Comparison of ENCODE assay signal across 9 mouse cellular contexts in genomic region chr16:37808866-37809622, GRCm38 (mm10). TPM values are rescaled to one million over a fixed set of nuclear protein-coding genes. Genes with fewer than 3 reads are reported as not detected.
DNase-seq lines count a peak whose midpoint lies in the region; ATAC-seq and TF ChIP-seq lines count a peak whose summit lies in the region.
"Had no signal": no experiment of that assay in that cellular context is flagged by ENCODE, and none has a peak within 500 bp of the region (broad histone marks: within the 10 kb centered on the region; RNA-seq: fewer than 3 reads in every experiment).

No protein-coding gene starts in this region.

- 0 out of 2 replicates have a peak, but pooled peaks have one; percentile 2 for ATAC-seq in kidney, postnatal 0 days (replicated peaks; ENCODE audit: low FRiP score, low read depth)

- H3K4me3 ChIP-seq in gastrocnemius, adult 2 months: peak overlapping the region; percentile 11
- no peak overlapping the region for H3K4me3 ChIP-seq in heart, adult 2 months
- no peak overlapping the region for H3K4me3 ChIP-seq in kidney, postnatal 0 days (replicated peaks; ENCODE audit: low read depth, low read length)
- no peak overlapping the region for H3K4me3 ChIP-seq in myocyte
- H3K4me3 ChIP-seq: erythroblast, embryonic 14.5 days had no signal

- H3K27ac ChIP-seq in gastrocnemius, adult 2 months: peak overlapping the region; percentile 70
- peak overlapping the region; percentile 68 for H3K27ac ChIP-seq in heart, adult 2 months
- H3K27ac ChIP-seq in kidney, postnatal 0 days: peak overlapping the region; percentile 84

- no peaks in the 10 kb centered on the region for H3K27me3 ChIP-seq in heart, adult 2 months (ENCODE audit: control insufficient read depth, insufficient read depth, low read length)
- H3K27me3 ChIP-seq in kidney, postnatal 0 days (ENCODE audit: insufficient read depth, low read length): no peaks in the 10 kb centered on the region
- H3K27me3 ChIP-seq in myocyte (ENCODE audit: control insufficient read depth, insufficient read depth, insufficient read length): no peaks in the 10 kb centered on the region

- H3K4me2 ChIP-seq in kidney, postnatal 0 days (ENCODE audit: low read length): peak overlapping the region; percentile 13; the same call in 1 of the 2 replicates
- H3K4me2 ChIP-seq in myocyte (ENCODE audit: low read depth): no peak overlapping the region

- H3K36me3 ChIP-seq in heart, adult 2 months (ENCODE audit: control insufficient read depth, insufficient read depth, low read length): peaks cover 6% of the 10 kb centered on the region
- no peaks in the 10 kb centered on the region for H3K36me3 ChIP-seq in kidney, postnatal 0 days (ENCODE audit: insufficient read depth, low read length)
- peaks cover 8% of the 10 kb centered on the region for H3K36me3 ChIP-seq in myocyte (ENCODE audit: control insufficient read depth, insufficient read depth)

- H3K4me1 ChIP-seq in heart, adult 2 months (ENCODE audit: control insufficient read depth, insufficient read depth, low read length): peaks cover 18% of the 10 kb centered on the region
- H3K4me1 ChIP-seq in kidney, postnatal 0 days (replicated peaks; ENCODE audit: insufficient read depth, low read length): peaks cover 33% of the 10 kb centered on the region

- no peak overlapping the region for H3K9ac ChIP-seq in heart, adult 2 months (ENCODE audit: low read depth, low read length)
- no peak overlapping the region for H3K9ac ChIP-seq in kidney, postnatal 0 days (ENCODE audit: low read depth, low read length)

- no peaks in the 10 kb centered on the region for H3K79me2 ChIP-seq in heart, adult 2 months (replicated peaks; ENCODE audit: control insufficient read depth, insufficient read depth, low read length)
- peaks cover 8% of the 10 kb centered on the region for H3K79me2 ChIP-seq in myocyte (ENCODE audit: control insufficient read depth, insufficient read depth)

- TF ChIP-seq EP300 in heart, adult 2 months (IDR thresholded peaks at IDR 0.05; ENCODE audit: insufficient read depth, low read depth, low read length): 0 out of 2 replicates have a peak, but pooled peaks have one; percentile 12

- TF ChIP-seq CTCF in gastrocnemius, adult 2 months (IDR thresholded peaks at IDR 0.05): no peak
- no peak for TF ChIP-seq CTCF in heart, adult 2 months (IDR thresholded peaks at IDR 0.05)
- no peak for TF ChIP-seq CTCF in kidney, postnatal 0 days (IDR thresholded peaks at IDR 0.05; ENCODE audit: low read depth)

- DNase-seq in gastrocnemius, adult 2 months: peak; percentile 44
- DNase-seq in gastrocnemius, postnatal 10 days: no peak
- peak; percentile 47 to 52 for DNase-seq in heart, adult 2 months
- DNase-seq in kidney, postnatal 0 days (ENCODE audit: low spot score): peak; percentile 89
- DNase-seq in right cerebral cortex, postnatal 36 days (ENCODE audit: low spot score in 2 of 2): no peak
- DNase-seq in urinary bladder, postnatal 4 days (ENCODE audit: low spot score in 2 of 2): no peak
- no peak for DNase-seq in gastrocnemius, postnatal 14 days

- TF ChIP-seq POLR2A in heart, adult 2 months (IDR thresholded peaks at IDR 0.05; ENCODE audit: insufficient read depth, low read depth, low read length): no peak
- TF ChIP-seq POLR2A in myocyte (IDR thresholded peaks at IDR 0.05; ENCODE audit: insufficient read length, low read depth): no peak

- H3ac ChIP-seq in myocyte (ENCODE audit: control insufficient read depth, insufficient read length): no peak overlapping the region

- intact Hi-C loops in gastrocnemius, adult 2 months (cut with DNase I): no loop called here
- intact Hi-C loops in heart, adult 2 months (cut with DNase I): no loop called here
- intact Hi-C loops in gastrocnemius, postnatal 14 days (cut with DNase I; ENCODE audit: low total_unique reads): no loop called here

- H3K9me3 ChIP-seq in kidney, postnatal 0 days (replicated peaks; ENCODE audit: low read length): no peaks in the 10 kb centered on the region

- 13% methylated on average over 10 of the region's 10 CpGs for WGBS in heart, adult 2 months
- 36% methylated on average over 10 of the region's 10 CpGs for WGBS in kidney, postnatal 0 days

TF ChIP-seq in myocyte, 11 proteins besides CTCF, POLR2A, EP300 and RAD21:
- peak; percentile 6 for TF ChIP-seq USF1 (IDR thresholded peaks at IDR 0.05; ENCODE audit: low read depth)
- TF ChIP-seq MYOG (IDR thresholded peaks at IDR 0.05; ENCODE audit: control insufficient read depth in 1 of 3, insufficient read depth in 1 of 3, insufficient read length in 2 of 3, low read depth in 2 of 3): no peak

RNA-seq across cellular contexts. Expression of gene Fstl1, which starts 32.4 kb away (rescaled TPM):
- 10 to 100 TPM; 30.2 to 54.1 TPM for total RNA-seq in gastrocnemius, adult 2 months (2021)
- 100 to 1,000 TPM; 329 to 424 TPM for total RNA-seq in gastrocnemius, postnatal 10 days (2021)
- 10 to 100 TPM; 43.6 to 57.6 TPM for total RNA-seq in heart, adult 2 months (2021)
- 39.7 and 68.4 TPM in 2 replicates for polyA plus RNA-seq in heart, adult 2 months (2012; rRNA removed)
- polyA plus RNA-seq in kidney, postnatal 0 days (2015; fragmentation: Nextera tagmentation; extraction: Ambion mirVana): 641 and 681 TPM in 2 replicates
- 134 TPM for polyA plus RNA-seq in myocyte (2012; fragmentation: generic; extraction: Trizol)
- 100 to 1,000 TPM; 209 to 290 TPM for total RNA-seq in gastrocnemius, postnatal 14 days (2021)

RNA-seq across cellular contexts. Expression of gene Gm36028, which starts 51.9 kb away (rescaled TPM):
- total RNA-seq in gastrocnemius, adult 2 months (2021): not detected
- under 1 TPM; 0.21 to 0.38 TPM for total RNA-seq in gastrocnemius, postnatal 10 days (2021)
- 1 to 10 TPM; 1.0 TPM for total RNA-seq in heart, adult 2 months (2021)
- polyA plus RNA-seq in heart, adult 2 months (2012; rRNA removed): 0.10 and 0.35 TPM in 2 replicates
- polyA plus RNA-seq in kidney, postnatal 0 days (2015; fragmentation: Nextera tagmentation; extraction: Ambion mirVana): 1.9 and 2.8 TPM in 2 replicates
- polyA plus RNA-seq in myocyte (2012; fragmentation: generic; extraction: Trizol): 0.08 TPM
- total RNA-seq in gastrocnemius, postnatal 14 days (2021): not detected
- polyA plus RNA-seq: erythroblast, embryonic 14.5 days had no signal

RNA-seq across cellular contexts. Expression of gene Lrrc58, which starts 59.1 kb away (rescaled TPM):
- total RNA-seq in gastrocnemius, adult 2 months (2021): 10 to 100 TPM; 52.3 to 61.3 TPM
- 10 to 100 TPM; 50.9 to 53.6 TPM for total RNA-seq in gastrocnemius, postnatal 10 days (2021)
- 10 to 100 TPM; 64.4 to 83.5 TPM for total RNA-seq in heart, adult 2 months (2021)
- polyA plus RNA-seq in heart, adult 2 months (2012; rRNA removed): 11.8 and 21.1 TPM in 2 replicates
- 54.1 and 58.8 TPM in 2 replicates for polyA plus RNA-seq in kidney, postnatal 0 days (2015; fragmentation: Nextera tagmentation; extraction: Ambion mirVana)
- polyA plus RNA-seq in myocyte (2012; fragmentation: generic; extraction: Trizol): 6.9 TPM
- 10 to 100 TPM; 41.3 to 66.4 TPM for total RNA-seq in gastrocnemius, postnatal 14 days (2021)

Comparison
In these comparisons a context has a peak if more than half of its experiments do, and no peak if none do; other contexts are left out.
1. DNase-seq: peak in gastrocnemius, adult 2 months (single experiment), heart, adult 2 months (2 of 2) and kidney, postnatal 0 days (single experiment); none in gastrocnemius, postnatal 10 days (single experiment), right cerebral cortex, postnatal 36 days (0 of 2), urinary bladder, postnatal 4 days (0 of 2) and gastrocnemius, postnatal 14 days (single experiment).
2. Peak in every context shown above with its lines, with median percentiles within 50 percentile points of each other: H3K27ac ChIP-seq.